Mouse (Mus musculus): ENCODE results near the gene Jund. TPM values are rescaled to one million over a fixed set of nuclear protein-coding genes. Genes with fewer than 3 reads are reported as not detected.
A peak's percentile ranks its signal among the peaks of the same experiment; 100 is the strongest.

Gene Jund
- polyA plus RNA-seq, 1 experiment from 2014 or later = 206 TPM

DNA sequence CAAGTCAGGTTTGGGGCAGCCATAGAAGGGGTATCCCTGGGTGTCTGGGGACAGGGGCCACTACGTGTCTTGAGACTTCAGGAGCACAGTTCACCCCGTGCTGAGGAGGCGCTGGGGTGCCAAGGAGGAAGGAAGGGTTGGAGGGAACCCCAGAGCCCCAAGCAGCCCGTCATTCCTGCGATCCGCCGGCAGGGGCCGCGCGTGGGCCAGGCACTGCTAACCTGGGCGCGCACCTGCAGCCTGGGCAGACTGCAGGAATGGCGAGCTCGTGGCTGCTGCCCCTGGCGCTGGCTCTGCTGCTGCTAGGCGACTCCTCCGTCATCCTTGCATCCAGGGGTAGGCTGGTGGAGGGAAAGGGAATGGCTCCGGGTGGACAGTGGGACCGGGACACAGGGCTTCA lies 19.5 kb downstream of the Jund start, which contains the start of gene Gm3336:
Gene Gm3336, plus strand, starts transcription at position 247 of the 400 bp plus-strand sequence.
- Histone ChIP-seq H3K4me3 (no peak within 1 kb of the TSS), H3K4me2 (replicated peaks) (no peak within 1 kb of the TSS), H3K9me3 (no peaks in the 10 kb centered on the region), H3K27me3 (peaks cover 18% of the 10 kb centered on the region), H3K36me3 (no peaks in the 10 kb centered on the region), H3K4me1 (0 out of 2 replicates have a peak, but pooled peaks cover 3% of the 10 kb centered on the region), H3K9ac (replicated peaks) (no peak within 1 kb of the TSS), H3K27ac (replicated peaks) (no peak within 1 kb of the TSS)
- no peak; the same call in 1 of the 2 replicates for ATAC-seq (ENCODE audit: low FRiP score, low read depth)
- WGBS = 3% methylated on average over 19 of the region's 19 CpGs

- H3K4me3 ChIP-seq = no peak overlapping the region
- H3K9ac ChIP-seq (replicated peaks) = no peak overlapping the region
- 0 out of 2 replicates have a peak, but pooled peaks cover 3% of the 10 kb centered on the region for H3K4me1 ChIP-seq
- H3K27me3 ChIP-seq = peaks cover 17% of the 10 kb centered on the region
- no peak for ATAC-seq (ENCODE audit: low FRiP score, low read depth)
- H3K36me3 ChIP-seq = no peaks in the 10 kb centered on the region
- no peaks in the 10 kb centered on the region for H3K9me3 ChIP-seq
- H3K27ac ChIP-seq (replicated peaks) = no peak overlapping the region
- no peak overlapping the region for H3K4me2 ChIP-seq (replicated peaks)
- WGBS = 70% methylated on average over 9 of the region's 9 CpGs
Measured at GRCm38 (mm10) chr8:70719796-70720270, 21.1 kb downstream of the Jund start.

- H3K4me3 ChIP-seq = no peak overlapping the region
- H3K36me3 ChIP-seq = no peaks in the 10 kb centered on the region
- peaks cover 17% of the 10 kb centered on the region for H3K27me3 ChIP-seq
- ATAC-seq (ENCODE audit: low FRiP score, low read depth) = no peak; the same call in 1 of the 2 replicates
- no peak overlapping the region for H3K9ac ChIP-seq (replicated peaks)
- H3K4me1 ChIP-seq = 0 out of 2 replicates have a peak, but pooled peaks cover 3% of the 10 kb centered on the region
- H3K27ac ChIP-seq (replicated peaks) = no peak overlapping the region
- H3K4me2 ChIP-seq (replicated peaks) = no peak overlapping the region
- 5% methylated on average over 3 of the region's 3 CpGs for WGBS
- H3K9me3 ChIP-seq = no peaks in the 10 kb centered on the region
Measured at GRCm38 (mm10) chr8:70720739-70721138, 22.0 kb downstream of the Jund start.

DNA sequence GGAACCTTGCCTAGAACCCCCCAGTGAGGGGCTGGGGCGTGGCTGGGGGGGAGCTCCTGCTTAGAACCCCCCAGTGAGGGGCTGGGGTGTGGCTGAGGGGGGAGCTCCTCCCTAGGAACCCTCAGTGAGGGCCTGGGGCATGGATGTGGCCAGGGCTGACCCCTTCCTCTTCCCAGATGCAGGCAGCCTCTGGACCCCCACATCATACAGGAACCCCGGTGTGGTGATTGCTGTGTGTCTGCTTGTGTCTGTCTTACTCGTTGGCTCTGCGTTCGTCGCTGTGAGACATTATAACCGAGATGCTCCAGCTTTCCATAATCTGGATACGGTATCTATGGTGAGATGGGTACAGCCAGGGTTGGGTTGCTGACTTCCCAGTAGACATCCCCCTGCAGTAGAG lies 22.9 kb downstream of the Jund start:
- Histone ChIP-seq H3K9ac (replicated peaks) (0 out of 2 replicates have a peak overlapping the region, but pooled peaks have one; percentile 6), H3K4me1 (0 out of 2 replicates have a peak, but pooled peaks cover 3% of the 10 kb centered on the region), H3K36me3 (no peaks in the 10 kb centered on the region), H3K27ac (replicated peaks) (no peak overlapping the region), H3K4me3 (no peak overlapping the region), H3K27me3 (peaks cover 24% of the 10 kb centered on the region), H3K9me3 (no peaks in the 10 kb centered on the region), H3K4me2 (replicated peaks) (no peak overlapping the region)
- 85% methylated on average over 8 of the region's 8 CpGs for WGBS
- no peak for ATAC-seq (ENCODE audit: low FRiP score, low read depth)

DNA sequence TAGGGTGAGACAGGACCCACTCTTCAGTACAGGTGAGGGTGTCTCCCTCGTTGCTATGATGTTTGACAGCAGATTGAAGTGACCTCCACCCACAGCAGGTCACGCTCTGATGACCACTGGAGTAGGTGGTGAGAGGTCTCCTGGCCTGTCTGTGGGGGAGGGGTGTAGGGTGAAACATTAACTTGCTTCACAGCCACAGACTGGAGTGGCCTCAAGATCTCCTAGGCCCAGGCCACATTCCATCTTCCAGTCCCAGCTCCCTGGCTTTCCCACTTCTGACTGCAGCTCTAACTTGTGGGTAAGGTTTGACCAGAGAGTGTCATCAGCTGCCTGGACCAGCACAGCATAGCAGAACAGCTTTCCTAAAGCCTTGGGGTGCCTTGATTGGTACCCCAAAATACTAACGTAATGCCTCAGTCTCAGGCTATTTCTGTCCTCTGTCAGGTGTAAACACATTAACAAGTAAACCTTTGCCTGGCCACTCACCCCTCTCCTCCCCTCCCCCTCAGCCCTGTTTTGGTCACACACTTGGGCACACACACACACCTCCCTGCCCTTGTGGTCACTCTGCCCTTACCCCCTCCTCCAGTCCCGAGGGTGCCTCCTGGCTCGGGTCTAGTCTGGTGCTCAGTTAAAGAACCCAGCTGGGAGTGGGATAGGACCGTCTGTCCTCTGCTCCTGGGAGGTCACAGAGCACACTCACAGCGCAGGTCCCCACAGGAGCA lies 24.9 kb downstream of the Jund start, which contains the start of gene Pde4c:
Gene Pde4c, plus strand, starts transcription at position 235 of the 725 bp plus-strand sequence.
- H3K4me2 ChIP-seq (replicated peaks) = no peak within 1 kb of the TSS
- WGBS = 70% methylated on average over 7 of the region's 7 CpGs
- ATAC-seq (ENCODE audit: low FRiP score, low read depth) = no peak

GRCm38 (mm10) chr8:70724216-70724615 lies 25.5 kb downstream of the Jund start:
- peaks cover 33% of the 10 kb centered on the region for H3K27me3 ChIP-seq
- H3K4me3 ChIP-seq = no peak overlapping the region
- H3K27ac ChIP-seq (replicated peaks) = no peak overlapping the region
- H3K4me1 ChIP-seq = no peaks in the 10 kb centered on the region
- 82% methylated on average over 12 of the region's 12 CpGs for WGBS
- no peak overlapping the region for H3K4me2 ChIP-seq (replicated peaks)
- no peaks in the 10 kb centered on the region for H3K36me3 ChIP-seq
- no peak overlapping the region for H3K9ac ChIP-seq (replicated peaks)
- no peaks in the 10 kb centered on the region for H3K9me3 ChIP-seq
- no peak for ATAC-seq (ENCODE audit: low FRiP score, low read depth)

More for the DNA sequence above, 24.9 kb downstream of the Jund start, which contains the start of gene Pde4c:
- Histone ChIP-seq H3K9ac (replicated peaks) (no peak within 1 kb of the TSS), H3K4me3 (no peak within 1 kb of the TSS), H3K4me1 (no peaks in the 10 kb centered on the region), H3K27ac (replicated peaks) (no peak within 1 kb of the TSS), H3K27me3 (peaks cover 28% of the 10 kb centered on the region), H3K9me3 (no peaks in the 10 kb centered on the region), H3K36me3 (no peaks in the 10 kb centered on the region)

DNA sequence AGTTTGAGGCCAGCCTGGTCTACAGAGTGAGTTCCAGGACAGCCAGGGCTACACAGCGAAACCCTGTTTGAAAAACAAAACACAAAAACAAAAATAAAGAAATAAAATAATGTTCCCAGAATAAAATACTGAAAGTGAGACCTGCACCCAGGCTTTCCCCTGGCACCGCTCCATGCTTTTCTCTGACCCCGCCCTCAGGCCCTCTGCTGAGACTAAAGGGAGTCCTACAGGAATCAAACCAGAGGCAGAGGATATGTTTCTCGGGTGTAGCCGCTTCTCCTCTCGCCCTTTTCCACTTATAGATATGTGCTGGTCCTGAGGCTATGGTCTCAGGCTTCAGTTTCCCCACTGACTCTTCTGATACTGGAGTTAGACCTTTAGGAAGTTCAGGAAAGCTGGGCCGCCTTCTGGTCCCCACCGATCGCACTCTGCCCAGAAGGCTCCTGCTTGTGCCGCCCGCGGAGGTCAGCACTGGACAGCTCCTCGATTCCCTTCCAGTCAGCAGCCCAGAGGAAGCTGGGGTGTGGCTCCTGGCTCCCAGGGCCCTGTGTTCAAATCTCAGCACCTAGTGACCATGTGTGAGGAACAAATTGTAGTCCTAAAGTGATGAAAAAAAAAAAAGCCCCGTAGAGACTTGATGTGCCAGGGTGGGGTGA lies 27.2 kb downstream of the Jund start:
- H3K27ac ChIP-seq (replicated peaks) = no peak overlapping the region
- no peak overlapping the region for H3K9ac ChIP-seq (replicated peaks)
- peaks cover 45% of the 10 kb centered on the region for H3K27me3 ChIP-seq
- no peak overlapping the region for H3K4me3 ChIP-seq
- H3K9me3 ChIP-seq = no peaks in the 10 kb centered on the region
- ATAC-seq (ENCODE audit: low FRiP score, low read depth) = no peak
- H3K36me3 ChIP-seq = no peaks in the 10 kb centered on the region
- WGBS = 30% methylated on average over 14 of the region's 14 CpGs
- no peak overlapping the region for H3K4me2 ChIP-seq (replicated peaks)
- peaks cover 5% of the 10 kb centered on the region; the same call in 1 of the 2 replicates for H3K4me1 ChIP-seq

GRCm38 (mm10) chr8:70726721-70727120 lies 28.0 kb downstream of the Jund start:
- WGBS = 42% methylated on average over 11 of the region's 11 CpGs
- H3K27me3 ChIP-seq = peaks cover 53% of the 10 kb centered on the region
- no peaks in the 10 kb centered on the region for H3K36me3 ChIP-seq

DNA sequence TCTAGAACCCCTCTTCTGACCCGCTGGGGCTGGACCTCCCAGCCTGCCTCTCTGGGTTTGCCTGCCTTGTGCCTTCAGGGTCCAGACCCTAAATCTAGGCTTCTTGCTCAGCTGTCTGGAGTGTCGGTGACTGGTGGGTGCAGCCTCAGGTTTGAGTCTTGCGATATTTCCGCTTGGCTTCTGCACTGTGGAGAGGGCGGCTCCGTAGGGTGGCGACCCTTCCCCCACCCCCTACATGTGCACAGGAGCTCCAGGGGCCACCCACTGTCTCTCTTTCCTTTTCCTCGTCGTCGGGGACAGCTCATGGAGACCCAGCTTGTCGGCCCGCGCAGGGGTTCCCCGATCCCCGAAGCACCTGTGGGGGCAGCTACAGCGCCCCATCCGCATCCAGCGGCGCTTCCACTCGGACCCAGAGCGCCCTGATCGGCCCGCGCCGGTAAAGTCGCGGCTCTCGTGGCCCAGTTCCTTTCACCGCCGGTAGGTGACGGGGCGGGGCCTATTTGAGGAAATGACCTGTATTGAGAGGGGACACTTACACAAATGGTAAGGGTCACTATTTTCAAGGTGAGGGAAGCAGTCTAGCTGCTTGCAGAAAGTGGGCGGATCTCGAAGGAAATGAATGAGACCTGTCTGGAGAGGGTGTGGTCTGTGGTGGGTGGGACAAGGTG lies 31.2 kb downstream of the Jund start:
- H3K4me2 ChIP-seq (replicated peaks) = peak overlapping the region; percentile 42
- WGBS = 4% methylated on average over 34 of the region's 34 CpGs
- H3K27me3 ChIP-seq = peaks cover 67% of the 10 kb centered on the region
- no peaks in the 10 kb centered on the region for H3K9me3 ChIP-seq
- ATAC-seq (ENCODE audit: low FRiP score, low read depth) = no peak
- no peak overlapping the region for H3K27ac ChIP-seq (replicated peaks)
- H3K4me3 ChIP-seq = peak overlapping the region; percentile 23
- no peak overlapping the region for H3K9ac ChIP-seq (replicated peaks)
- no peaks in the 10 kb centered on the region for H3K36me3 ChIP-seq
- H3K4me1 ChIP-seq = peaks cover 5% of the 10 kb centered on the region; the same call in 1 of the 2 replicates

More at GRCm38 (mm10) chr8:70726721-70727120, 28.0 kb downstream of the Jund start:
- no peak overlapping the region for H3K27ac ChIP-seq (replicated peaks)
- H3K9ac ChIP-seq (replicated peaks) = no peak overlapping the region
- H3K9me3 ChIP-seq = no peaks in the 10 kb centered on the region
- H3K4me1 ChIP-seq = peaks cover 5% of the 10 kb centered on the region; the same call in 1 of the 2 replicates
- no peak for ATAC-seq (ENCODE audit: low FRiP score, low read depth)
- H3K4me3 ChIP-seq = no peak overlapping the region
- H3K4me2 ChIP-seq (replicated peaks) = no peak overlapping the region

DNA sequence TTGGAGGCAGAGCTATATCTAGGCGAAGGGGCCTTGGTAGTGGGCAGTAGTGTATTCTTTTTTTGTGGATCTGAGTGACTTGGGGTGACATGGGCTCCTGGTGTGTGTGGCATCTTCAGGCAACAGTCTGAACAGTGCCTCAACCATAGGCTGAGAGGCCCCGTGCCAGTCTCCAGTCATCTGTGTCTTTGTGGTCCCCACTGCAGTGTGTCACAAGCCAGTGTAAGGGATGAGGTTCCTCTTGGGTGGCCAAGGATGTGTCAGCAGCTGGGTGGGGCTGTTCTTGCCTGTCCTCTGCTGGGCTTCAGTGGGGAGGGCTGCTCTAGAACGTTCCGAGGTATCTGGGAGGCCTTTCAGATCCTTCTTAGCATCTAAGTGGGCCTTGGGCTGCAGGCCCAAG lies 32.2 kb downstream of the Jund start:
- 79% methylated on average over 4 of the region's 4 CpGs for WGBS
- H3K27me3 ChIP-seq = peaks cover 65% of the 10 kb centered on the region

DNA sequence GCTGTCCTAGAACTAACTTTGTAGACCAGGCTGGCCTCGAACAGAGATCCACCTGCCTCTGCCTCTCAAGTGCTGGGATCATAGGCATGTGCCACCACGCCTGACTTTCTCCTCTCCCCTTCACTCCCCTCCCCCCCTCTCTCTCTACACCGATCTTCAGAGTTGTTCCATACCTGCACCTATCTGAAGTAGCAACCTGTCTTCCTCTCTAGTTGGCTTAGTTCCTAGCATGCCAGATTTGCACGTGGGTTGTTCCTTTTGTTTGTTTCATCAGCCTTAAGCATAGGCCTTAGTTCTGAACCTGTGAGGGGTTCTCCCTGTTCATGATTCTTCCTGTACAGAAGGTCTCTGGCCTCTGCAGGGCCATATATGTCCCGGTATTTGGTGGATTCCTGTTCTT lies 39.0 kb downstream of the Jund start:
- ATAC-seq (ENCODE audit: low FRiP score, low read depth) = no peak
- Histone ChIP-seq H3K4me1 (0 out of 2 replicates have a peak, but pooled peaks cover 5% of the 10 kb centered on the region), H3K9ac (replicated peaks) (no peak overlapping the region), H3K36me3 (no peaks in the 10 kb centered on the region), H3K4me2 (replicated peaks) (no peak overlapping the region), H3K4me3 (no peak overlapping the region), H3K27ac (replicated peaks) (no peak overlapping the region), H3K27me3 (peaks cover 37% of the 10 kb centered on the region), H3K9me3 (no peaks in the 10 kb centered on the region)
- whole genome bisulfite sequencing = 70% methylated on average over 5 of the region's 5 CpGs

More for the DNA sequence above, 32.2 kb downstream of the Jund start:
- Histone ChIP-seq H3K4me1 (peaks cover 5% of the 10 kb centered on the region; the same call in 1 of the 2 replicates), H3K4me2 (replicated peaks) (no peak overlapping the region), H3K4me3 (no peak overlapping the region), H3K9me3 (no peaks in the 10 kb centered on the region), H3K9ac (replicated peaks) (no peak overlapping the region), H3K27ac (replicated peaks) (no peak overlapping the region), H3K36me3 (no peaks in the 10 kb centered on the region)
- ATAC-seq (ENCODE audit: low FRiP score, low read depth) = no peak
